Mouse (Mus musculus): ENCODE measurements around the gene Fam193a. TPM values are rescaled to one million over a fixed set of nuclear protein-coding genes. Genes with fewer than 3 reads are reported as not detected.

The Fam193a gene
- polyA plus RNA-seq, 1 experiment = 137 TPM

- H3K36me3 ChIP-seq (ENCODE audit: control insufficient read depth, insufficient read depth, low read length) = no peaks in the 10 kb centered on the region
- peaks cover 6% of the 10 kb centered on the region for H3K4me1 ChIP-seq (ENCODE audit: control insufficient read depth, insufficient read depth, low read length)
- peak overlapping the region; percentile 97 for H3K27ac ChIP-seq (ENCODE audit: control insufficient read depth, insufficient read depth, low read depth, low read length)
- TF ChIP-seq POLR2A (IDR thresholded peaks at IDR 0.05; ENCODE audit: control insufficient read depth, low read depth, low read length) (no peak), CTCF (IDR thresholded peaks at IDR 0.05; ENCODE audit: control insufficient read depth, insufficient read depth, insufficient replicate concordance, low read depth, low read length) (no peak)
- H3K4me3 ChIP-seq (ENCODE audit: control insufficient read depth, low read depth, low read length) = peak overlapping the region; percentile 93
- H3K27me3 ChIP-seq (ENCODE audit: control insufficient read depth, insufficient read depth, low read length) = no peaks in the 10 kb centered on the region
These were observed 34.1 kb upstream of the Fam193a start for GRCm38 (mm10) chr5:34335539-34336096.

- Histone ChIP-seq H3K27ac (ENCODE audit: control insufficient read depth, insufficient read depth, low read depth, low read length) (peak within 1 kb of the TSS; percentile 97), H3K4me1 (ENCODE audit: control insufficient read depth, insufficient read depth, low read length) (peaks cover 6% of the 10 kb centered on the region), H3K27me3 (ENCODE audit: control insufficient read depth, insufficient read depth, low read length) (no peaks in the 10 kb centered on the region), H3K4me3 (ENCODE audit: control insufficient read depth, low read depth, low read length) (peak within 1 kb of the TSS; percentile 93), H3K36me3 (ENCODE audit: control insufficient read depth, insufficient read depth, low read length) (no peaks in the 10 kb centered on the region)
- TF ChIP-seq CTCF (IDR thresholded peaks at IDR 0.05; ENCODE audit: control insufficient read depth, insufficient read depth, insufficient replicate concordance, low read depth, low read length) = no peak
- TF ChIP-seq POLR2A (IDR thresholded peaks at IDR 0.05; ENCODE audit: control insufficient read depth, low read depth, low read length) = peak; percentile 98
These were observed 33.5 kb upstream of the Fam193a start, which contains the start of gene Rnf4 for GRCm38 (mm10) chr5:34336097-34336774. Rnf4 (plus strand) TSS chr5:34336289.

GRCm38 (mm10) chr5:34336775-34337450 lies 32.8 kb upstream of the Fam193a start:
- Histone ChIP-seq H3K27me3 (ENCODE audit: control insufficient read depth, insufficient read depth, low read length) (no peaks in the 10 kb centered on the region), H3K27ac (ENCODE audit: control insufficient read depth, insufficient read depth, low read depth, low read length) (peak overlapping the region; percentile 97), H3K4me3 (ENCODE audit: control insufficient read depth, low read depth, low read length) (peak overlapping the region; percentile 93), H3K4me1 (ENCODE audit: control insufficient read depth, insufficient read depth, low read length) (peaks cover 6% of the 10 kb centered on the region), H3K36me3 (ENCODE audit: control insufficient read depth, insufficient read depth, low read length) (no peaks in the 10 kb centered on the region)
- no peak for TF ChIP-seq CTCF (IDR thresholded peaks at IDR 0.05; ENCODE audit: control insufficient read depth, insufficient read depth, insufficient replicate concordance, low read depth, low read length)
- peak; percentile 49 for TF ChIP-seq POLR2A (IDR thresholded peaks at IDR 0.05; ENCODE audit: control insufficient read depth, low read depth, low read length)

GRCm38 (mm10) chr5:34340246-34340645 lies 29.5 kb upstream of the Fam193a start:
- H3K4me3 ChIP-seq (ENCODE audit: control insufficient read depth, low read depth, low read length) = no peak overlapping the region
- TF ChIP-seq POLR2A (IDR thresholded peaks at IDR 0.05; ENCODE audit: control insufficient read depth, low read depth, low read length) = no peak
- no peak for TF ChIP-seq CTCF (IDR thresholded peaks at IDR 0.05; ENCODE audit: control insufficient read depth, insufficient read depth, insufficient replicate concordance, low read depth, low read length)
- no peak overlapping the region for H3K27ac ChIP-seq (ENCODE audit: control insufficient read depth, insufficient read depth, low read depth, low read length)
- peaks cover 6% of the 10 kb centered on the region for H3K4me1 ChIP-seq (ENCODE audit: control insufficient read depth, insufficient read depth, low read length)
- H3K27me3 ChIP-seq (ENCODE audit: control insufficient read depth, insufficient read depth, low read length) = no peaks in the 10 kb centered on the region
- H3K36me3 ChIP-seq (ENCODE audit: control insufficient read depth, insufficient read depth, low read length) = no peaks in the 10 kb centered on the region

- Histone ChIP-seq H3K27me3 (ENCODE audit: control insufficient read depth, insufficient read depth, low read length) (no peaks in the 10 kb centered on the region), H3K4me3 (ENCODE audit: control insufficient read depth, low read depth, low read length) (no peak overlapping the region), H3K4me1 (ENCODE audit: control insufficient read depth, insufficient read depth, low read length) (no peaks in the 10 kb centered on the region), H3K36me3 (ENCODE audit: control insufficient read depth, insufficient read depth, low read length) (peaks cover 1% of the 10 kb centered on the region; the same call in 1 of the 2 replicates), H3K27ac (ENCODE audit: control insufficient read depth, insufficient read depth, low read depth, low read length) (no peak overlapping the region)
- no peak for TF ChIP-seq POLR2A (IDR thresholded peaks at IDR 0.05; ENCODE audit: control insufficient read depth, low read depth, low read length)
- TF ChIP-seq CTCF (IDR thresholded peaks at IDR 0.05; ENCODE audit: control insufficient read depth, insufficient read depth, insufficient replicate concordance, low read depth, low read length) = no peak
These were observed 17.6 kb upstream of the Fam193a start for GRCm38 (mm10) chr5:34352084-34352631.

GRCm38 (mm10) chr5:34360261-34360660 lies 9.5 kb upstream of the Fam193a start:
- TF ChIP-seq CTCF (IDR thresholded peaks at IDR 0.05; ENCODE audit: control insufficient read depth, insufficient read depth, insufficient replicate concordance, low read depth, low read length) = no peak
- TF ChIP-seq POLR2A (IDR thresholded peaks at IDR 0.05; ENCODE audit: control insufficient read depth, low read depth, low read length) = no peak
- Histone ChIP-seq H3K4me1 (ENCODE audit: control insufficient read depth, insufficient read depth, low read length) (no peaks in the 10 kb centered on the region), H3K27me3 (ENCODE audit: control insufficient read depth, insufficient read depth, low read length) (no peaks in the 10 kb centered on the region), H3K36me3 (ENCODE audit: control insufficient read depth, insufficient read depth, low read length) (no peaks in the 10 kb centered on the region), H3K4me3 (ENCODE audit: control insufficient read depth, low read depth, low read length) (no peak overlapping the region), H3K27ac (ENCODE audit: control insufficient read depth, insufficient read depth, low read depth, low read length) (no peak overlapping the region)

- no peak overlapping the region for H3K4me3 ChIP-seq (ENCODE audit: control insufficient read depth, low read depth, low read length)
- H3K27ac ChIP-seq (ENCODE audit: control insufficient read depth, insufficient read depth, low read depth, low read length) = no peak overlapping the region
- H3K27me3 ChIP-seq (ENCODE audit: control insufficient read depth, insufficient read depth, low read length) = no peaks in the 10 kb centered on the region
- no peaks in the 10 kb centered on the region for H3K4me1 ChIP-seq (ENCODE audit: control insufficient read depth, insufficient read depth, low read length)
- TF ChIP-seq CTCF (IDR thresholded peaks at IDR 0.05; ENCODE audit: control insufficient read depth, insufficient read depth, insufficient replicate concordance, low read depth, low read length) = no peak
- no peak for TF ChIP-seq POLR2A (IDR thresholded peaks at IDR 0.05; ENCODE audit: control insufficient read depth, low read depth, low read length)
- no peaks in the 10 kb centered on the region for H3K36me3 ChIP-seq (ENCODE audit: control insufficient read depth, insufficient read depth, low read length)
These were observed 6.6 kb upstream of the Fam193a start for GRCm38 (mm10) chr5:34363115-34363514.

Measured in testis, adult 2 months (tissue).